Mouse (Mus musculus) intestine, postnatal 0 days (tissue): ENCODE data around the gene Epdr1. TPM values are rescaled to one million over a fixed set of nuclear protein-coding genes. Genes with fewer than 3 reads are reported as not detected.

ENCODE experiments used
- ATAC-seq: fragments of 200-750 bp; cut with Nextera tagmentation; 2 replicates; pipeline ENCODE4 v1.8.0; 2017; ENCODE audit warnings: mild to moderate bottlenecking, moderate TSS enrichment, moderate library complexity
- H3K27ac ChIP-seq: fragments of 300-500 bp; sonication (generic); 2 replicates; pipeline ENCODE4 v1.5.1; 2014; ENCODE audit warnings: mild to moderate bottlenecking, low read depth, low read length, moderate library complexity
- H3K27me3 ChIP-seq: fragments of 300-500 bp; sonication (generic); replicated peaks from 2 replicates; pipeline ENCODE4 v1.6.1; 2014; ENCODE audit warnings: low read length, mixed read lengths; ENCODE audit not compliant: control insufficient read depth, insufficient read depth
- H3K36me3 ChIP-seq: fragments of 300-500 bp; sonication (generic); 2 replicates; pipeline ENCODE4 v1.6.1; 2014; ENCODE audit warnings: mild to moderate bottlenecking, moderate library complexity; ENCODE audit not compliant: control insufficient read depth, insufficient read depth
- H3K4me1 ChIP-seq: fragments of 300-500 bp; sonication (generic); replicated peaks from 2 replicates; pipeline ENCODE4 v1.6.1; 2014; ENCODE audit warnings: antibody characterized with exemption, low read length, mixed read lengths; ENCODE audit not compliant: control insufficient read depth, insufficient read depth
- H3K4me2 ChIP-seq: fragments of 300-500 bp; sonication (generic); replicated peaks from 2 replicates; pipeline ENCODE4 v1.6.1; 2014; ENCODE audit warnings: low read depth, mild to moderate bottlenecking, moderate library complexity
- H3K4me3 ChIP-seq: fragments of 300-500 bp; sonication (generic); 2 replicates; pipeline ENCODE4 v1.5.1; 2014; ENCODE audit warnings: low read depth, low read length
- H3K9ac ChIP-seq: fragments of 300-500 bp; sonication (generic); 2 replicates; pipeline ENCODE4 v1.6.1; 2014; ENCODE audit warnings: mild to moderate bottlenecking, low read depth, low read length
- H3K9me3 ChIP-seq: fragments of 300-500 bp; sonication (generic); 2 replicates; pipeline ENCODE4 v1.6.1; 2016; ENCODE audit warnings: mixed run types; ENCODE audit not compliant: control insufficient read depth
- CTCF ChIP-seq: sonication (generic); IDR thresholded peaks from 2 replicates; pipeline ENCODE4 v1.5.1; 2016; ENCODE audit warnings: low read depth, mild to moderate bottlenecking, control low read depth, antibody characterized with exemption, moderate library complexity
- WGBS: fragments of 180-500 bp; shearing (Covaris S2); extraction: QIAGEN DNeasy Blood & Tissue Kit; methylation state at CpG from one replicate; pipeline ENCODE4 v1.1.7; 2014; 5-methylcytosine and 5-hydroxymethylcytosine counted together
- polyA plus RNA-seq: library from polyadenylated mRNA; unstranded; fragments of >200 nt; fragmentation: Nextera tagmentation; extraction: Ambion mirVana; gene quantifications from 2 replicates; pipeline ENCODE4 v1.2.1, GENCODE M21; 2015

The Epdr1 gene
- polyA plus RNA-seq, 1 experiment from 2014 or later = 10.8 TPM

DNA sequence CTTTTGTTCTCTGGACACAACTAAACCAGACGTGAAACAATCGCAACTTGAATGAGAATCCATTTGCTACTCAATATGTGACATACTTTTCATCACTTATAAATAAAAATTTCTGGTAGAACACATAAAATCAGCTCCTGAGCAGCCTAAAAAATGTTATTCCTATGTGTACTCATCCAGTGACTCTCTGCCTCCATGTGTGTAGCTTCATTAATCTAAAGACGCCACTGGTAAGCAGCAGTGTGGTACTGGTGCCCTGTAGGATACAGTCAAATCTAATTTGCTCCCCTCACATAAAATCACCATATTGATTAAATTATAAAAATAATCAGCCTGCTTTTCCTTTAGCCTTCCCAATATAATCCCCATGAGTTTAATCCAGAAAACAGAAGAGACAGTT, 6.8 kb downstream of the Epdr1 start:
- ATAC-seq = no peak
- H3K9me3 ChIP-seq = no peaks in the 10 kb centered on the region
- WGBS = 86% methylated on average over 3 of the region's 3 CpGs
- no peaks in the 10 kb centered on the region for H3K36me3 ChIP-seq
- no peak overlapping the region for H3K4me3 ChIP-seq
- no peak for TF ChIP-seq CTCF
- no peaks in the 10 kb centered on the region for H3K27me3 ChIP-seq
- no peak overlapping the region for H3K9ac ChIP-seq
- no peaks in the 10 kb centered on the region for H3K4me1 ChIP-seq
- no peak overlapping the region for H3K4me2 ChIP-seq
- no peak overlapping the region for H3K27ac ChIP-seq

DNA sequence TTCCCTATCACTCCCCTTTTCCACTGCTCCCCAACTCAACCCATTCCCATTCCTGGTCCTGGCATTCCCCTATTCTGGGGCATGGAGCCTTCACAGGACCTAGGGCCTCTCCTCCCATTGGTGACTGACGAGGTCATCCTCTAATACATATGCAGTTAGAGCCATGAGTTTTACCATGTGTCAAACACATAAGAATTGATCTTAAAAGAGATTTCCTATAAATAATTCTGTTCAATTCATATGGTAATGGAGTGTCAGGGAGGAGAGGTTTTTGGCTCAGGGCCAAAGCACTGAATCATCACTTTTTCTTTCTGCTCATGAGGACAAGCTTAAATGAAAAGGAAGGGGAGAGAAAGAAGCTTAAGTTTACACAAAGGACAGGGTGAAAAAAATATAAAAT, 7.4 kb downstream of the Epdr1 start:
- no peak for TF ChIP-seq CTCF
- 71% methylated on average over 1 of the region's 1 CpGs for WGBS

DNA sequence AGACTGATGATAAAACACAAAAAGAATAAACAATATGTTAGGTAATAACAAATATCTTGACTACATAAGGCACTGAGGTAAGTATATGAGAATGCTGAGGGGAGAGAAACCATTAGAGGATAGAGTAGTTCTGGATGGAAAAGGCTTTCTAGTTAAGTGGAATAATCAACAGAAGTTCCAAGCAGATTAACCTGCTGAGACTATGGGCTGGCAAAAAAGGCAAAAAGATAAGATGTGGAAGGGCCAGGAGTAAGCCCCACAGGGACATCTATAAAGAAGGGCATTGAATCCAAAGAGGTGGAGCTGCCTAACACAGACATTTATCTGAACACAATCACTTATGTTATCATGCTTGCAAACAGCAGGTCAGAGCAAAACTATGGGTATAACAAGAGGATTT, 11.6 kb downstream of the Epdr1 start:
- no peak overlapping the region for H3K4me3 ChIP-seq
- ATAC-seq = no peak
- H3K27me3 ChIP-seq = no peaks in the 10 kb centered on the region
- H3K36me3 ChIP-seq = no peaks in the 10 kb centered on the region
- H3K27ac ChIP-seq = no peak overlapping the region
- H3K4me2 ChIP-seq = no peak overlapping the region
- TF ChIP-seq CTCF = no peak
- no peaks in the 10 kb centered on the region for H3K4me1 ChIP-seq
- no peaks in the 10 kb centered on the region for H3K9me3 ChIP-seq
- H3K9ac ChIP-seq = no peak overlapping the region

More for the DNA sequence above, 7.4 kb downstream of the Epdr1 start:
- H3K9me3 ChIP-seq = no peaks in the 10 kb centered on the region
- no peaks in the 10 kb centered on the region for H3K36me3 ChIP-seq
- no peak overlapping the region for H3K4me3 ChIP-seq
- no peak overlapping the region for H3K4me2 ChIP-seq
- ATAC-seq = no peak
- H3K9ac ChIP-seq = no peak overlapping the region
- no peaks in the 10 kb centered on the region for H3K4me1 ChIP-seq
- no peak overlapping the region for H3K27ac ChIP-seq
- no peaks in the 10 kb centered on the region for H3K27me3 ChIP-seq

DNA sequence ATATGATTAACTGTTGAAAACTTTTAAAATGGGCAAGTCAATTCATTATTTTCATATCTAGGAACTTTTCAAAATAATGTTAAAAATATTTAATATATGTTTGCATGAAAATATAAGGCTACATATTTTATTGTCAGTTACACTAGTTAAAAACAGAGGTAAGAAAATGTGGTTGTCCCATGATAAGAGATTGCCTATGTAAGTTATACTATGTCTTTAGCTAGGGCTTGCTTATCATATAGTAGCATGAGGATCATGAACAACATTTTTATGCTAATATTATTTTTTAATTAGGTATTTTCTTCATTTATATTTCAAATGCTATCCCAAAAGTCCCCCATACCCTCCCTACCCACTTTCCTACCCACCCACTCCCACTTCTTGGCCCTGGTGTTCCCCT, 14.8 kb downstream of the Epdr1 start:
- no peak for ATAC-seq
- Histone ChIP-seq H3K4me3 (no peak overlapping the region), H3K9ac (no peak overlapping the region), H3K9me3 (no peaks in the 10 kb centered on the region), H3K27me3 (no peaks in the 10 kb centered on the region), H3K4me1 (no peaks in the 10 kb centered on the region), H3K4me2 (no peak overlapping the region), H3K36me3 (no peaks in the 10 kb centered on the region), H3K27ac (no peak overlapping the region)
- no peak for TF ChIP-seq CTCF

DNA sequence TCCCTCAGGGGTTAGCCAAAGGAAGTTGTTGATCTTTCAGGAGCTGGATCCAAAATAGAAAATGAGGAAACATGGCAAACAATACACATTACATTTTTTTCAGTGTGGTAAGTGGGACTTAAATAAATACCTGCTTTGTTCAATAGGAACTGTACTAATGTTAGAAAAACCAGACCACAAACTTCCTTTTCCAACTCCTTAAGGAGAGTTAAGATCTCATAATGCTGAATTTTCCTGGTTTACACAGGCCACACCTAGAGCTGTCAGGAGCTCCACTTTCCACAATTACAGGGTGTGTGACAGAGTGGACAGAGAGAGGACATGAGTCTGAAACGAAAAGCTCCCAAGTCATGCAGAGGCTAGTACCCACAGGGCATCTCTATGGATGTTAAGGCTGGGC, 16.0 kb downstream of the Epdr1 start:
- Histone ChIP-seq H3K4me3 (no peak overlapping the region), H3K9ac (no peak overlapping the region), H3K27ac (no peak overlapping the region), H3K4me2 (no peak overlapping the region), H3K36me3 (no peaks in the 10 kb centered on the region), H3K27me3 (no peaks in the 10 kb centered on the region), H3K4me1 (no peaks in the 10 kb centered on the region), H3K9me3 (no peaks in the 10 kb centered on the region)
- TF ChIP-seq CTCF = no peak
- no peak for ATAC-seq
- 49% methylated on average over 1 of the region's 1 CpGs for WGBS

DNA sequence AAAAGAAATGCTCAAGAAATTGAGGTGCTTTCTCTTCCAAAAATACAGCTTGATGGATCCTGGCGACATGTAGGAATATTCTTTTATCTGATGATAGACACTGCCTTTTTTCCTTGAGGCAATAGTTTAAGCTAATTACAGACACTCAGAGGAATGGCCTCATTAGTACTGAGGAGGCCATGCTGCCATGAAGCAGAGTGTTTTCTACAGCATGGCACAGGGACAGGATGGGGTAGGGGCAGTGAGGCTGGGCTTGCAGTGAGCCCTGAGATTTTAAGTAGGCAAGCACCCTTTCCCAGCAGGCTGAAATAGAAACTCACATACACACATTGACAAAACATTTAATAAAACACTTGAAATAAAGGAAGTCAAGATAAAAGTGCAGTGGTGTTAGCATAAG, 17.2 kb downstream of the Epdr1 start:
- Histone ChIP-seq H3K27ac (no peak overlapping the region), H3K9ac (no peak overlapping the region), H3K36me3 (no peaks in the 10 kb centered on the region), H3K4me3 (no peak overlapping the region), H3K9me3 (no peaks in the 10 kb centered on the region), H3K27me3 (no peaks in the 10 kb centered on the region), H3K4me2 (no peak overlapping the region), H3K4me1 (no peaks in the 10 kb centered on the region)
- 91% methylated on average over 1 of the region's 1 CpGs for WGBS
- no peak for ATAC-seq
- no peak for TF ChIP-seq CTCF

DNA sequence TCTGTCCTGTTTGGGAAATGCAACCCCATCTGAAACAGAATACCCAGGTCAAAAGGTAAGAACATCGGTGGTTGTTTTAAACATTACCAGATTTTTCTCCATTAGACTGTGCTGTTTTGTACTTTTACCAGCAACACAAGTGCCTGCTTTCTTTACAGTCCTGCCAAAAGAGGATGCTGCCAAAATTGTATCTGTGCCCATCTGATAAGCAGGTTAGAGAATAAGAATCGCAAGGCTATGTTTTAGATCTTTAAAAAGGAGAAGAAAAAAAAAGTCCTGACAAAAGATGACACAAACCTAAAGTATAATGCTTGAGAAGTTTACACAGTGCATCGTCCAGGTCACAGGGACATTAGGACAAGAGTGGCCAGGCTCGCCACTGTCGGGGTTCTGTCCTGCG, 20.5 kb downstream of the Epdr1 start:
- Histone ChIP-seq H3K4me3 (no peak overlapping the region), H3K9me3 (no peaks in the 10 kb centered on the region), H3K9ac (no peak overlapping the region), H3K4me2 (no peak overlapping the region), H3K36me3 (no peaks in the 10 kb centered on the region), H3K27me3 (no peaks in the 10 kb centered on the region), H3K27ac (no peak overlapping the region), H3K4me1 (no peaks in the 10 kb centered on the region)
- ATAC-seq = no peak
- TF ChIP-seq CTCF = no peak
- WGBS = 86% methylated on average over 6 of the region's 6 CpGs
